Mouse (Mus musculus): ENCODE data around the gene Drc3. TPM values are rescaled to one million over a fixed set of nuclear protein-coding genes. Genes with fewer than 3 reads are reported as not detected.
A peak's percentile ranks its signal among the peaks of the same experiment; 100 is the strongest.

Gene Drc3
- total RNA-seq, 2 experiments from 2014 or later = 2.4 to 2.5 TPM

DNA sequence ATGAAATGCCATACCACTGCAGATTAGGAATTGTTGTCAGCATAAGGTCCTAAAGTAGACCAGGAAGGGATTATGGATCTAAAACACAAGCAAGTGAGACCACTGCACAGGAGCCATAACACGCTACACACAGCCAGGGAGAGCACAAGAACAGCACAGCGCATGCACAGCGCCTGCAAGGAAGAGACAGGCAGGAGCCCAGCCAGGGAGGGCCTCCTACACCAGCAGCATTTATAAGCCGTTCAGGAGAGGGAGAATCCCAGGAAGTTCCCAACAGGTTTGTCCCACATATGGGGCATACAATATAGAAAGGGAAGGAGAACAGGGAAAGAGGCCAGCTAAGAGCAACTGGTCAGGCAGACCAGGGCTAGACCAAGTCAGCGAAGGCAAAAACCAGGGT, 19.7 kb upstream of the Drc3 start:
- DNase-seq = no peak
- intact Hi-C loops (cut with DNase I) = no loop called here

- intact Hi-C loops (cut with DNase I) = no loop called here
- DNase-seq = no peak
Observed at GRCm38 (mm10) chr11:60334124-60334523, 19.0 kb upstream of the Drc3 start.

GRCm38 (mm10) chr11:60335771-60336170, 17.4 kb upstream of the Drc3 start:
- intact Hi-C loops (cut with DNase I) = loop anchor here (5.0 kb wide), 1 partner anchor 83 kb away; no protein-coding TSS in a partner anchor
- DNase-seq = no peak

DNA sequence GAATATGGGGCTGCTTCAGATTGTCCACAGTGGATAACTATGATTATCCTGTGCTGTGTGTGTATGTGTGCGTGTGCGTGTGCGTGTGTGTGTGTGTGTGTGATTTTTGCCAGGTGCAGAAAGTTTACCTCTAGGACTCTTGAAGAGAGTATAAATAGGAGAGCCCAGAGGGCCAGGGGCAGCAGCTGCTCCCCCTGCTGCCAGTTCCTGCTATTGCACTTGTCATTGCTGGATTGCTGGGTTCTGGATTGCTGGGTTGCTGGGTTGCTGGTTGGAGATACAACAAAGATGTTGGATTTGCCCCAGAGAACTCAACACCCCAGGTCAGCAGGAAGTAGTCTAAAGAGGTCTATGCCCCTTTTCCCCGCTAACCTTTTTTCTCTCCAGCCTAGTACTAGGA, 14.8 kb upstream of the Drc3 start:
- DNase-seq = peak; percentile 40 to 58
- intact Hi-C loops (cut with DNase I) = loop anchor here (5.0 kb wide), 1 partner anchor 86 kb away; no protein-coding TSS in a partner anchor

DNA sequence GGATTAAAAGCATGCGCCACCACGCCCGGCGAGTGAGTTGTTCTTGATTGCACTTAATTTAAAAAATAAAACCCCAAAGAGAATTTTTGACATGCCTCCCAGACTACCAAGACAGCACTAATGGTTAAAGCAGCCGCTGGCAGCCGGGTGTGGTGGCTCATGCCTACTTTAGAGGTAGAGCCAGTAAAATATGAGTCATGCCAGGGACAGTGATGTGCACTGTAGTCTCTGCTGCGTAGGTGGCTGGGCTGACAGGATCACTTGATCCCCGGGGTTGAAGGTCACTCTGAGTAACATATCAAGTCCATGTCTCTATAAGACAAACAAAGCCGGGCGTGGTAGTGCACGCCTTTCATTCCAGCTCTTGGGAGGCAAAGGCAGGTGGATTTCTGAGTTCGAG, 13.8 kb upstream of the Drc3 start:
- DNase-seq = no peak
- intact Hi-C loops (cut with DNase I) = loop anchor here (5.0 kb wide), 1 partner anchor 87 kb away; no protein-coding TSS in a partner anchor

GRCm38 (mm10) chr11:60345868-60346267, 7.3 kb upstream of the Drc3 start:
- DNase-seq = no peak
- intact Hi-C loops (cut with DNase I) = no loop called here

DNA sequence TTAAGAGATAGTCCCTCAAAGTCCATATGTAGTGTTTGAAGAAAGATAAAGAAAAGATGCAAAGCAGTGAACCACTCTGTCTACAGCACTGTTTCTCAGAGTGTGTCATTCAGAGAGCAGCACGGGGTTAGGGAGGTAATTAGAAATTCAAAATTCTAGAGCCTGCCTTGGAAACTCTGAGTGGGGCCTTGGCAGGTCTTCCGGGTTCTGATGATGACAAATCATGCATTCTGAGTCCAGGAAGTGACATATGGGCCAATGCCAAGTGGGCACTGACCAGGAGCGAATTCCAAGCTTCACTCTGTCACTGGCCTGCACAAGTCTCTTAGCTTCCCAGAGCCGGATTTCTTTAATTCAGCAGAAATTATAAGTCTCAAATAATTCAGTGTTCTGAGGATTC, 6.6 kb upstream of the Drc3 start:
- DNase-seq = peak; percentile 23 to 31
- intact Hi-C loops (cut with DNase I) = no loop called here

- intact Hi-C loops (cut with DNase I) = loop anchor here (5.0 kb wide), 3 partner anchors 34 to 244 kb away; partner anchors contain the start of gene Rai1
- no peak for DNase-seq
Observed at GRCm38 (mm10) chr11:60351388-60351787, 1.7 kb upstream of the Drc3 start.

GRCm38 (mm10) chr11:60351925-60352371, 1.2 kb upstream of the Drc3 start:
- intact Hi-C loops (cut with DNase I) = loop anchor here (2.0 to 5.0 kb wide), 4 partner anchors 35 to 245 kb away; partner anchors contain the start of gene Rai1
- DNase-seq = peak in 1 of 2 experiments; percentile 39

DNA sequence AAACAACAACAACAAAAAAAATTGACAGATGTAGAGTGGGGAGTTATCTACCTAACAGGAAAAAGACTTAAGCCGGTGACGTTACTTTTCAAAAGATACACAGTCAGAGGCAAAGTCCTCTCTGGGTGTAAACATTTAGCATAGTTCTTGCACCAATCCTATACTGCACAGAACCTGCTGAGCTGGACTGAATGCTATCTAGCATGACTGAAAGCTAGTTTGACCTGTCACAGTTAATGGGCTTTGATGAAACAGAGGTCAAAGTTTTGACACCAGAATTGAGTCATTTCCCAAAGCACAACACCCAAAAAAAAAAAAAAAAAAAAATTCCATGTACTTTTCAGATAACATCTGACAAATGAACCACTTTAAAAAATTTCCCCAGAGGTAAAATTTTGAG, 2.8 kb downstream of the Drc3 start:
- no peak for DNase-seq
- intact Hi-C loops (cut with DNase I) = no loop called here

DNA sequence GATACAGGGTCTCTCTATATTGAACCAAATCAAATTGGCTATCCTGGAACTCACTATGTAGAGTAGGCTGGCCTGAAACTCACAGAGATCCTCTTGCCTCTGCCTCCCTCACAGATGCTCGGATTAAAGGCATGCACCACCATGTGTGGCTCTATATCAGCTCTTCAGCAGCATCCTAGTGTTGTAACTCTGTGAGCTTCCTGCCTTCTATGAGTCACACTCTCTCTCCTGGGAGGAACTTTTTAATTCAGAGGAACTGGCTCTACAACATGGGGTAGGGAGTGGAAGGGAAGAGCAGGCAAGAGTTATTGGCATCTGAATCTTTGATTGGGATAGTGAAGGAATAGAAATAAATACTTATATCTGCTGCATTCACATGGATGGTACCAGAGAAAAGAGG, 4.0 kb downstream of the Drc3 start:
- DNase-seq = no peak
- intact Hi-C loops (cut with DNase I) = no loop called here

GRCm38 (mm10) chr11:60358548-60358947, 5.4 kb downstream of the Drc3 start:
- no peak for DNase-seq
- intact Hi-C loops (cut with DNase I) = no loop called here

GRCm38 (mm10) chr11:60359138-60359537, 6.0 kb downstream of the Drc3 start:
- no peak for DNase-seq

GRCm38 (mm10) chr11:60359936-60360335, 6.8 kb downstream of the Drc3 start:
- DNase-seq = no peak
- intact Hi-C loops (cut with DNase I) = no loop called here

More at GRCm38 (mm10) chr11:60359138-60359537, 6.0 kb downstream of the Drc3 start:
- intact Hi-C loops (cut with DNase I) = no loop called here

GRCm38 (mm10) chr11:60360631-60361201, 7.6 kb downstream of the Drc3 start:
- peak; percentile 24 to 43 for DNase-seq
- intact Hi-C loops (cut with DNase I) = no loop called here

DNA sequence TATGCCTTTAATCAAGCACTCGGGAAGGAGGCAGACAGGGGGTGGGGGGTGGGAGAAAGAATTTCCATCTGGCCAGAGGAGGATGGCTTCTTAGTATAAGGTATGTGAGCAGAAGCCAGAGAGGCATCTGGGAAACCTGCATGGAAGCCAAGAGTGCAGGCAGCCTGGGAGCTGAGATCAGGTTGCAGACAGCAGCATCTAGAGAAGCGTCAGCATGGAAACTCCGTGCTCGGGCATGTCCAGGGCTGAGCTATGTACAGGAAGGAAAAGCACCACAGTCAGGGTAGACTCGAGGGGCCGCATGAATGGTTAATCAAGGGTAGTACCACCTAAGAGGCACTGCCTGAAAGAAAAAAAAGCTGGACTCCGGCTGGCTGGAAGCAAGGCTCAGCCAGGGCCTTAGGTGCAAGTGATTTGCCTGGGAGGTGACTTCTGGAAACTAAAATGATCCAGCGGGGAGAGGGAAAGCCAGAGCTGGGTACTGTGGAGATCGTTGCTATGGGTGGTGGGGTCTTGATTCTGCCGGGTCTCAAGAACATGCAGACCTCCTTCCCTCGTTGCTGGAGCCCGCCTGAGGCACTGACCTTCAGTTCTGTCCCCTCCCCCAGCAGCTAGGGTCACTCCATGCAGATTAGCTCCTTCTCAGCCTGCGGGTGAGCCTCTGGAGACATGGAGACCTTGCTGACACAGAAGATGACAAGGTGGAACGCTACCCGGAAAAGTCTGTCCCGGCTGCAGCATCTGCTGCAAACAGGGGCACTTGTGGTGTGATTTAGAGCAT, 13.3 kb downstream of the Drc3 start:
- intact Hi-C loops (cut with DNase I) = no loop called here
- no peak for DNase-seq

DNA sequence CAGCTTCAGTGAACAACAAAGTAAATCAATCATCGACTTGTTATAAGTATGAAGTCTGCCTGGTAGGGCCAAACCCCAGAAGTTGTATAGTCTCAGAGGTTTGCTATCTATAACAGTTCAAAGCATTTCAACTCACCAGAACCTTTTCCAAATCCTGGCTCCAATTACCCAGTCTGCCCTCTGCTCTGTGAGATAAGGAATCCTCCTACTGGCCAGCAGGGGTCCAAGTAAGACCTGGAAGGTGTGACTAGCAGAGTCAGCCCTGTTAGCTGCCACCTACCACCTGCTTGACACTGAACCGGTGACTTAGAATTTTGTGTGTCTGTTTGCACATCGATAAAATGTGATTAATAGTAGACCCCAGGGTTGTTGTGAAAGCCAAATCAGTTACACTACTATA, 14.1 kb downstream of the Drc3 start:
- no peak for DNase-seq
- intact Hi-C loops (cut with DNase I) = no loop called here

DNA sequence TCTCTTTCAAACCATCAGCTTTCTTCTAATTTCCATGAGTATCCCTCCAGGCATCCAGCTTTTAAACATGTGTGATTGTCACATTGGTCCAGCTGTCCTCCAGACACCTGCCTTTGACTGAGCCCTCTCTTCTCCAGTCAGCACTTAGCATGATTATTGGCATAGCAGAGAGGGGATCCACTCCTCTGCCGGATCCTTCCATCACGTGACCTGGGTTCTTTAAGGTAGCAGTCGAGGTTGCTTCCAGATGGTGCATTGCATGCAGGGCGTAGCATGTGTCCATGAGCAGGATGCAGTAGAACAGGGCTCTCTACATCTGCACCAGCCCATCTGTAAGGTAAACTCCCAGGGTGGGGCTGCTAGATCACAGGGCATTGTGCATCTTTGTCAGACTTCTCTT, 15.8 kb downstream of the Drc3 start:
- DNase-seq = no peak
- intact Hi-C loops (cut with DNase I) = no loop called here

- intact Hi-C loops (cut with DNase I) = no loop called here
- DNase-seq = no peak
Observed at GRCm38 (mm10) chr11:60369448-60369847, 16.3 kb downstream of the Drc3 start.

DNA sequence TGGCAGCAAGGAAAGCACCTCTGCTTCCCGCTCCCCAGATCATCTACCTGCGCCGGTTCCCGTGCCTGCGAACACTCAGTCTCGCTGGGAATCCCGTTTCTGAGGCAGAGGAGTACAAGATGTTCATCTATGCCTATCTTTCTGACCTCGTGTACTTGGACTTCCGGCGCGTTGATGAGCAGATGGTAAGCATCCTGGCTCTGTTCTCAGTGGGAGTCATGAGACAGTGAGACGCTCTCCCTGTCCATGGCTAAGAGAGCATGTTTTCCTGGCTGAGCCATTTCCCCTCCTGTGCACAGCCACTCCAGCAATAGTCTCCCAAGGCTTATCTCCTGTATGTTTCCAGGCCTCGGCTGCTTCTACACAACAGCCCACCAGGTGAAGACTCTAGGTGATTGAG, 17.3 kb downstream of the Drc3 start:
- intact Hi-C loops (cut with DNase I) = no loop called here

GRCm38 (mm10) chr11:60374481-60374880, 21.4 kb downstream of the Drc3 start:
- DNase-seq = no peak
- intact Hi-C loops (cut with DNase I) = no loop called here

More for the DNA sequence above, 17.3 kb downstream of the Drc3 start:
- no peak for DNase-seq

DNA sequence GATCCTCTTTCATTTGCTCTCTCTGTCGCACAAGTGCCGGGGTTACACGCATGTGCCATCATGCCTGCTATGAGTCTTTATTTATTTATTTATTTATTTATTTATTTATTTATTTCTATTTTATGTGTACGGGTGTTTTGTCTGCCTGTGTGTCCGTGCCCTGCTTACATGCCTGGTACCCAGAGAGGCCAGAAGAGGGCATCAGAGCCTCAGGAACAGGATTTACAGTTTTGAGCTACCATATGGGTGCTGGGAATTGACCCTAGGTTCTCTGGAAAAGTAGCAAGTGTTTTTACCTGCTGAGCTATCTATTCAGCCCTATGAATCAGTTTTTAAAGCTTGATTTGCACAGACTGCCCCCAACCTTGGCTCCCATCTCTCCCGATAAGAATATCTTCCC, 30.4 kb downstream of the Drc3 start:
- intact Hi-C loops (cut with DNase I) = no loop called here
- no peak for DNase-seq
